11 mouse cellular contexts compared by ENCODE assay signal in genomic region chr19:47229461-47229860, GRCm38 (mm10). TPM values are rescaled to one million over a fixed set of nuclear protein-coding genes. Genes with fewer than 3 reads are reported as not detected.
DNase-seq lines count a peak whose midpoint lies in the region; ATAC-seq lines count a peak whose summit lies in the region.
"Had no signal": no experiment of that assay in that cellular context is flagged by ENCODE, and none has a peak within 500 bp of the region (broad histone marks: within the 10 kb centered on the region; RNA-seq: fewer than 3 reads in every experiment).

No protein-coding gene starts in this region.

- peak overlapping the region; percentile 82; the same call in 1 of the 2 replicates for H3K4me2 ChIP-seq in heart, embryonic 15.5 days
- H3K4me2 ChIP-seq in neural tube, embryonic 11.5 days (ENCODE audit: low read depth), result peak overlapping the region; percentile 43; the same call in 1 of the 2 replicates
- H3K4me2 ChIP-seq in stomach, embryonic 16.5 days (ENCODE audit: low read depth, low read length), result peak overlapping the region; percentile 59

- H3K27ac ChIP-seq in heart, embryonic 15.5 days, result no peak overlapping the region
- no peak overlapping the region for H3K27ac ChIP-seq in neural tube, embryonic 11.5 days (ENCODE audit: low read depth, low read length)
- H3K27ac ChIP-seq in stomach, embryonic 16.5 days (ENCODE audit: low read length), result no peak overlapping the region

- 75% methylated on average over 5 of the region's 5 CpGs for WGBS in heart, embryonic 15.5 days
- 84% methylated on average over 5 of the region's 5 CpGs for WGBS in neural tube, embryonic 11.5 days
- WGBS in stomach, embryonic 16.5 days, result 56% methylated on average over 5 of the region's 5 CpGs

- H3K36me3 ChIP-seq in heart, embryonic 15.5 days, result no peaks in the 10 kb centered on the region
- no peaks in the 10 kb centered on the region for H3K36me3 ChIP-seq in neural tube, embryonic 11.5 days (ENCODE audit: control insufficient read depth, insufficient read depth, low read length)
- no peaks in the 10 kb centered on the region for H3K36me3 ChIP-seq in stomach, embryonic 16.5 days (ENCODE audit: control insufficient read depth, insufficient read depth, low read length)
- H3K36me3 ChIP-seq: forebrain, embryonic 10.5 days had no signal

- no peaks in the 10 kb centered on the region for H3K27me3 ChIP-seq in heart, embryonic 15.5 days
- no peaks in the 10 kb centered on the region for H3K27me3 ChIP-seq in neural tube, embryonic 11.5 days (ENCODE audit: control insufficient read depth, insufficient read depth, low read length)
- H3K27me3 ChIP-seq in stomach, embryonic 16.5 days (ENCODE audit: control insufficient read depth, insufficient read depth, low read length), result no peaks in the 10 kb centered on the region

- H3K4me1 ChIP-seq in heart, embryonic 15.5 days (replicated peaks), result peaks cover 15% of the 10 kb centered on the region
- peaks cover 11% of the 10 kb centered on the region for H3K4me1 ChIP-seq in neural tube, embryonic 11.5 days (ENCODE audit: control insufficient read depth, insufficient read depth, low read length)
- H3K4me1 ChIP-seq in stomach, embryonic 16.5 days (ENCODE audit: control insufficient read depth, insufficient read depth, low read length), result peaks cover 11% of the 10 kb centered on the region; the same call in 1 of the 2 replicates

- H3K9me3 ChIP-seq in heart, embryonic 15.5 days (replicated peaks), result no peaks in the 10 kb centered on the region
- no peaks in the 10 kb centered on the region for H3K9me3 ChIP-seq in neural tube, embryonic 11.5 days (ENCODE audit: control insufficient read depth, low read length)
- no peaks in the 10 kb centered on the region for H3K9me3 ChIP-seq in stomach, embryonic 16.5 days (replicated peaks; ENCODE audit: control insufficient read depth, low read length)
- H3K9me3 ChIP-seq: forebrain, embryonic 10.5 days had no signal

- intact Hi-C loops in heart, postnatal 14 days (cut with DNase I), result no loop called here
- intact Hi-C loops in gastrocnemius, postnatal 14 days (cut with DNase I; ENCODE audit: low total_unique reads), result no loop called here

- H3K4me3 ChIP-seq in heart, embryonic 15.5 days, result no peak overlapping the region
- no peak overlapping the region for H3K4me3 ChIP-seq in neural tube, embryonic 11.5 days (ENCODE audit: low read depth, low read length)
- H3K4me3 ChIP-seq in stomach, embryonic 16.5 days (replicated peaks; ENCODE audit: low read length), result peak overlapping the region; percentile 42

- H3K9ac ChIP-seq in heart, embryonic 15.5 days, result no peak overlapping the region
- no peak overlapping the region for H3K9ac ChIP-seq in neural tube, embryonic 11.5 days (ENCODE audit: low read length)
- peak overlapping the region; percentile 60 for H3K9ac ChIP-seq in stomach, embryonic 16.5 days (ENCODE audit: low read length)

- no peak for ATAC-seq in heart, embryonic 15.5 days (replicated peaks; ENCODE audit: insufficient number of reproducible peaks, insufficient read depth, low FRiP score, low read depth)
- no peak for ATAC-seq in neural tube, embryonic 11.5 days (ENCODE audit: insufficient read depth, low FRiP score, low TSS enrichment)
- no peak for ATAC-seq in stomach, embryonic 16.5 days (ENCODE audit: insufficient read depth, low FRiP score)

- no peak for DNase-seq in heart, postnatal 14 days
- DNase-seq in neural tube, embryonic 11.5 days (ENCODE audit: low spot score), result no peak
- no peak for DNase-seq in neural tube, embryonic 10.5 days (ENCODE audit: extremely low spot score, low spot score)
- DNase-seq in gastrocnemius, postnatal 14 days, result peak; percentile 57
- no peak for DNase-seq in layer of hippocampus, postnatal 25 days (ENCODE audit: extremely low spot score in 1 of 2, low spot score in 1 of 2)
- DNase-seq in left cerebral cortex, adult 9 months (ENCODE audit: low spot score in 2 of 2), result no peak
- DNase-seq: right cerebral cortex, postnatal 4 days; thymus, postnatal 25 days had no signal

RNA-seq across cellular contexts. Expression of gene Neurl1a, which starts 50.8 kb away (rescaled TPM):
- polyA plus RNA-seq in heart, embryonic 15.5 days (2015; fragmentation: Nextera tagmentation; extraction: Ambion mirVana), result 1.2 and 2.3 TPM in 2 replicates
- 1 to 10 TPM in 1 of 2 experiments, under 1 TPM in 1; 0.69 to 1.0 TPM for total RNA-seq in heart, postnatal 14 days (2021)
- 4.7 and 5.0 TPM in 2 replicates for polyA plus RNA-seq in neural tube, embryonic 11.5 days (2014; fragmentation: Nextera tagmentation; extraction: Ambion mirVana)
- 10 to 100 TPM; 63.6 to 86.9 TPM for total RNA-seq in gastrocnemius, postnatal 14 days (2021)
- 5.9 and 6.8 TPM in 2 replicates for polyA plus RNA-seq in stomach, embryonic 16.5 days (2015; fragmentation: Nextera tagmentation; extraction: Ambion mirVana)
- 100 to 1,000 TPM; 186 to 192 TPM for total RNA-seq in layer of hippocampus, postnatal 25 days (2021)

Comparison
In these comparisons a context has a peak if more than half of its experiments do, and no peak if none do; other contexts are left out.
1. RNA of gene Neurl1a, which starts 50.8 kb away (total RNA-seq): 186 to 192 TPM in layer of hippocampus, postnatal 25 days and 63.6 to 86.9 TPM in gastrocnemius, postnatal 14 days; 0.69 to 1.0 TPM in heart, postnatal 14 days; every median in the first group is over 10 times any median in the second.
2. Peak in every context shown above with its lines, with median percentiles within 50 percentile points of each other: H3K4me2 ChIP-seq.